Mouse (Mus musculus): Measurements from ENCODE around the gene Bbs1. TPM values are rescaled to one million over a fixed set of nuclear protein-coding genes. Genes with fewer than 3 reads are reported as not detected.
"Not testable (repeated sequence)": the region's sequence is repeated elsewhere in the genome, so short reads cannot be mapped to it uniquely, and the experiment has no call there.

Bbs1 gene
- 1 to 10 TPM; 4.3 to 4.6 TPM for total RNA-seq (2021)

DNA sequence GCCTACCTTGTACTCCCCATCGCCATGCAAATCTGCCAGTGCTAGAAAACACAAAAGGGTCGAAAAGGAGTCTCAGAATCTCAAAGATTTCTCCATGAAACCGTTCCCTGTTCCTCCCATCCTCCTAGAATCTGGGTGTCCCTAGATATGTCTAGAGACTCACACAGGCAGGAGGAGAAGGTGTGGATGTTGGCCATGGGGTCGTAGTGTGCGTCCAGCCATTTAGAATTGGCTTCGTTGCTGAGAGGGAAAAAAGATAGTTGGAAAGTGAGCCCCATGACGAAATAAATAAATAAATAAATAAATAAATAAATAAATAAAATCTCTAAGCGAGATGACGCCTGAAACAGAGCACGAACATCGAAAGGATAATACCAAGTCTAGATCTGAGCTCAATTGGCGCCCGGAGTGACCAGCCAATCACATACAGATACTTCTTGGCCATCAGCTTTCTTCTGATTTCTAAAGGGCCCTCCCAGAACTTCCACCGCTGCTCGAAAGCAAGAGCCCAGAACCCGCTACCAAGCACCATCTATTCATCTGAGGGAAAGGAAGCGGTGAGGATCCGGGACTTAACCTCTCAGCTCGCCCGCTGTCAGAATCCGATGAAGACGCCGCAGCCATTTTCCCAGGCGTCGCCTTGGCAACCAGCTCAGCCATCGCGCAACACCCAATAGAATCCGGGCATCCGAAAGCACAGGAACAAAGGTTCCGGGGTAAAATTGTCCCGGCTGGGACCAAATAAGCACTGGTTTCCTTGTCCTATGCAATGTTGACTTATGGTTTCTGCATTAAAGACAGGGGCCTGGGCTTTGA lies at the start of gene Bbs1:
Bbs1 (minus strand) TSS at position 650 of the 816 bp plus-strand sequence.
- DNase-seq, result peak; percentile 87

- not testable (repeated sequence) for DNase-seq
Measured at GRCm38 (mm10) chr19:4948641-4949040, 42.2 kb upstream of the Bbs1 start.

GRCm38 (mm10) chr19:4945540-4945939 lies 39.1 kb upstream of the Bbs1 start:
- no peak for DNase-seq

DNA sequence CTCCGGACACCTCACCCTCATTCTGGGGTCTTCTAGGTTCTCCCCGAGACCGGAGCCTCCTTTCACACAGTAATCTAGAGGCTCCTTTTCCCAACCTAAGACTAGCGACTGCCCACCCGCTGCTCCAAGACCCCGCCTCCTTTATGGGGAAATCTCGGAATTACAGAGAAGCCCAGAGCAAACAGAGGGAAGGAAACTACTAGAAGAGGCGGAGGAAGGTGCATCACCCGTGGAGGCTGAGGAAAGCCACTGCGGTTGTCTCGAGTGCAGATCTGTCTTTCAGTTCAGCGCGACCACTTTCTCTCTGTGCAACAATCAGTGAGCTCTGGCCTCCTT lies 36.8 kb upstream of the Bbs1 start:
- DNase-seq, result no peak

DNA sequence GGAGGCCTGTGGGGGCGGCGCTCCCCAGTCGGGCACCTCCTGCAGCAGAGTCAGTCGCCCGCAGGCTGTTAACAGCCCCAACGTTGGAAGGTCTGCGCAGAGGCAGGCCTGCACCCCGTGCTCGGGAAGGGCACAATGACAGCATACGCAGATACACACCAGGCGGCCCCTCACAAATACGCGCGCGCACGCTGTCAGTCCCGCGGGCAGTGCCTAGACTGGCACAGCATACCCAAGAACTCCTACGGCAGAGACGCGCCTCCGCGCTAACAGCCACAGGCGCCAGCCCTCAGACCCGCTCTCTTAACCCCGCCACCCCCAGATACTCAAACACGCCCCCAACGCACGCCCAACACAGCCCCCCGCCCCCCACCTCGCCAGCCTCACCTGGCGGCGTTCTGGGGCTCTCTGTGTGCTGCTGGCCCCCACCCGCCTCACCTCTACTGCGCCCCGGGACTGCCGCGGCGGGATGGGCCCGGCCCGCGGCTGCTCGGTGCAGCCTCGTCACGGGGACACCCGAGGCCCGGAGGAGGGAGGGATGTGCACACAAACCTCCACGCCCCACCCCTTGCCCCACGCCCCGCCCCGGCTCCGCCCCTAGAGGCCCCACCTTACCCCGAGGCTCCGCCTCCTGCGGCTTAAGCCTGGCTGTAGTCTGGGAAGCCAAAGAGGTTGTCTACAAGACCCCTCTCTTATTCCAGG lies 36.3 kb upstream of the Bbs1 start, which contains the start of gene Peli3:
Peli3 (minus strand) TSS at position 577 of the 702 bp plus-strand sequence.
- DNase-seq, result peak; percentile 85

- DNase-seq, result peak; percentile 17
Measured at GRCm38 (mm10) chr19:4937444-4938310, 31.2 kb upstream of the Bbs1 start.

DNA sequence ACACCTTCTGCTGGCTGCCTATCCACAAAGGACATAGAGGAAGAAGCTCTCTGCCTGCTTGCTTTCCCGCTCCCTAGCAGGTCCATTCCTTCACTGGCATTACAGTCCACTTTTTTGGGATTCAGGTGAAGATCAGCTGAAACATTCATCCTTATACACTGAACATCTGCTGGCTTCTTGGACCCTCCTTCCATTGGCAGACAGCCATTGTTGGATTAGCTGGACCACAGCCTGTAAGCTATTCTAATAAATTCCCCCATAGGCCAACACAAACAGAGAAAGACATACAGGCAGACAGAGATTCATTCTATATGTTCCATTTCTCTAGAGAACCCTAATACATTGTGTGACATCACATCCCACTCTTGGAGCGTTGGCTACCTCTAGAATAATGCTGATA lies 30.5 kb upstream of the Bbs1 start:
- no peak for DNase-seq

- peak; percentile 18 for DNase-seq
Measured at GRCm38 (mm10) chr19:4928781-4929180, 22.4 kb upstream of the Bbs1 start.

GRCm38 (mm10) chr19:4927904-4928531 lies 21.6 kb upstream of the Bbs1 start, which contains the start of gene Dpp3:
Gene Dpp3, minus strand, starts transcription at chr19:4928287.
- DNase-seq, result peak; percentile 100

DNA sequence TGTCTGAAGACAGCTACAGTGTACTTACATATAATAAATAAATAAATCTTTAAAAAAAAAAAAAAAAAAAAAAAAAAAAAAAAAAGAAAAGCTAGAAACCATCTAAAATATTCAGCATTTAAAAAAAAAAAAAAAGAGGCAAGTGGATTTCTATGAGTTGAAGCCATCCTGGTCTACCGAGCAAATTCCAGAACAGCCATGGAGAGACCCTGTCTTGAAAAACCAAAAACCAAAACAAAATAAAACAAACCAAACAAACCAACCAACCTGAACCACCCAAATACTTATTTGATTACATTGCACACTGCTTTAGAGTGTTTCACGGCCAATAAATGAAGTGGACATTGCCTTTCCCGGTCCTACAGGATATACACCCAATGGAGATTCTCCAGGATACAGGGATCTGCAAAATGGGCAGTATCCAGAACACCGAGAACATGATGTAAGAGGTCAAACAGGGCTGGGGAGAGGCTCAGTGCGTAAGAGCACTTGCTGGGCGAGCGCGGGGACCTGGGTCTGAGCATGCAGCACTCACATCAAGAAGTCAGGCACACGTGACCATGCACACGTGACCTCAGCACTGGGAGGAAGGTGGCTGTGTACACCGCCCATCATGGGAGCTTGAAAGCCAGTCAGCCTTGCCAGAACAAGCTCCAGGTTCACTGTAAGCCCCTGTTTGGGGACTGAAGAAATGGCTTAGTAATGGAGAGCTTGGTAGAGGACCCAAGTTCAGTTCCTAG lies 18.9 kb upstream of the Bbs1 start:
- no peak for DNase-seq

- DNase-seq, result no peak
Measured at GRCm38 (mm10) chr19:4919652-4920051, 13.2 kb upstream of the Bbs1 start.

GRCm38 (mm10) chr19:4916827-4917226 lies 10.4 kb upstream of the Bbs1 start:
- DNase-seq, result no peak

DNA sequence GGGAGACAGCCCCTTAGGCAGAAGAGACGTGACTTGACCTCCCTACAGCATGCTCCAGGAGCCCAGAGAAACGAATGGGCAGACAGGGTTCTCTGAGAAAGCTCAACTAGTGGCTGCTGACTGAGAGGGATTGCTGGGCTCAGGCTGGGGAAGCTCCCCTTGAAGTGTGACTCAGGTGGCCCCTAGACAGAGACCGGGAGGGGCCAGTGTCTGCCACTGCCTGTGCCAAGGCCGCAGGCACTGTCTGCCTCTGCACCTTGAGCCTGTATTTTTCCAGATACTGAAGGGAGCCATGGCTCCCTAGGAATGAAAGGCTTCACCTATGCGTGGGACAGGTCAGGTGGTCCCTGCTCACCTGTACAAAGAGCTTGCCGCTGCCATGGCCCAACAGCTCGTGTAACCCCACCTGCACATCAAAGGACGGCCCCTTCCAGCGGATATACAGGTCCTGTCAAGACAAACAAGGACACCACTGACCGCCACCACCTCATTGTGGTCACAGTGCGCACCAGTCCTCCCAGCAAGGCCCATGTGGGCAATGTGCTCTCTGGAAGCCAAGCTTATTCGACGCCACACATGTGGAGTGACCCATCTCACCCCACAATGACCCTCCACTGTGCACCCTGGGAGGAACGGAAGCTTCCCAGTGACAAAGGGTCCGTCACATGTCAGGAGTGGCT lies 9.6 kb upstream of the Bbs1 start:
- DNase-seq, result no peak

DNA sequence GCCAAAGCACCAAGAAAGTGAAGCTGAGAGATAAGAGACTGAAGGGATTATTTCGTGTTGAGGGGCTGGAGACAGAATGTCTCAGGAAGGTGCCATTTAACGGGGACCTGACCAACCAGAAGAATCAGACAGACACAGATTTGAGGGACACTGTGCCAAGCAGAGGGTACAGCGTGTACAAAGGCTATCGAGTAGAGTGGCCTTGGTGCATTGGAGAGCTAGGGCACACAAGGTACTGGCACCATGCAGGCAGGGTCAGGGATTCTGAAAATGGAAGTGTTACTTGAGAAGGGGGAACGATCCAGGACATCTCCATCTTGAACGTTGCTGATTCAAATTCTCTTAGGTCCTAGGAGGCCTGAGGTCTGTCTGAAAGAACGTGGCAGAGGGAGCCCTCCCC lies 2.9 kb upstream of the Bbs1 start:
- no peak for DNase-seq

GRCm38 (mm10) chr19:4908107-4908506 lies 1.7 kb upstream of the Bbs1 start:
- peak; percentile 34 for DNase-seq

DNA sequence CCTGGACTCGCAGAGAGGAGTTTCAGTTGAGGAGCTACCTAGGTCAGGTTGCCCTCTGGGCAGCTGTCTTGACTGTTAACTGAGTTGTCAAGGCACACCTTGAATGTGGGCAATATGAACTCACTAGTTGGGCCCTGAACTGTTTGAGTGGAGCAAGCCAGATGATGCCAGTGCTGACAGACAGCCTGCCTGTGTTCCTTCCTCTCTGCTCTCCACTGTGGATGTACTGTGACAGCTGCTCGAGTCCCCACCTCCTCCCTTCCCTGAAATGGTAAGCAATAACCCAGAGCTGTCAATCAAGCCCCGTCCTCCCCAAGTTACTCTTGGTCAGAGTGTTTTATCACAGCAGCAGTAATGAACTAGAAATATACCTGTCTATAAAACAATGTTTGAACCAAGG lies 6.5 kb downstream of the Bbs1 start:
- no peak for DNase-seq

GRCm38 (mm10) chr19:4898972-4899371 lies 7.5 kb downstream of the Bbs1 start:
- DNase-seq, result no peak

GRCm38 (mm10) chr19:4896780-4897520 lies 9.5 kb downstream of the Bbs1 start:
- DNase-seq, result no peak

GRCm38 (mm10) chr19:4891798-4892197 lies 14.6 kb downstream of the Bbs1 start:
- DNase-seq, result no peak

DNA sequence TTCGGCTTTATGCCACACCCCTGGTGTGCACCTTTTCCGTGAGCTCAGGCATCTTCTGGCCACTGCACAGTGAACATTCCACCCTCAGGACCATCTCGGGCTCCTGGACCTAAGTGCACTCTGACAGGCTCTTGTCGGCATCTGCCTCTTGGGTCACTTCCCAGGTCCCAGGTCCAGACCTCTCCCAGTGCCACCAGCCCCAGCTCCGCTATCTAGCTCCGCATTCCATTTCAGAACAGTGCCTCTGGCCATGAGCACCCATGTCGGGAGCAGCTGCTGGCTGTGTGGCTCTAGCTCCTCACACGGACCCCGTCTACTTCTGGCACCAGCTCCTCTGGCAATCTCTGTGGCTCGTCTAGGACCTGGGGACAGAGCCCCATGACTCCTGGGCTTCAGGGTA lies 16.6 kb downstream of the Bbs1 start:
- peak; percentile 12 for DNase-seq

Data from heart, postnatal 4 days (tissue).